Mouse (Mus musculus) heart, adult 2 months (tissue): ENCODE results near the gene Fbxo46. TPM values are rescaled to one million over a fixed set of nuclear protein-coding genes. Genes with fewer than 3 reads are reported as not detected.
A peak's percentile ranks its signal among the peaks of the same experiment; 100 is the strongest.

Source experiments
- DNase-seq, 2 experiments: peaks; one replicate each; pipeline ENCODE4 v3.0.0; 2021
- H3K27ac ChIP-seq: fragments of 200-600 bp; 2 replicates; pipeline ENCODE4 v1.8.1; 2022
- H3K27me3 ChIP-seq: fragments of 200-500 bp; 2 replicates; pipeline ENCODE4 v1.6.1; 2012; ENCODE audit warnings: mild to moderate bottlenecking, low read length, inconsistent platforms, mixed read lengths; ENCODE audit not compliant: control insufficient read depth, insufficient read depth
- H3K36me3 ChIP-seq: fragments of 200-500 bp; 2 replicates; pipeline ENCODE4 v1.6.1; 2012; ENCODE audit warnings: low read length, inconsistent platforms; ENCODE audit not compliant: control insufficient read depth, insufficient read depth
- H3K4me1 ChIP-seq: fragments of 200-500 bp; 2 replicates; pipeline ENCODE4 v1.6.1; 2011; ENCODE audit warnings: low read length; ENCODE audit not compliant: control insufficient read depth, insufficient read depth
- H3K4me3 ChIP-seq: fragments of 200-600 bp; 2 replicates; pipeline ENCODE4 v1.8.1; 2022
- H3K79me2 ChIP-seq: fragments of 200-500 bp; replicated peaks from 2 replicates; pipeline ENCODE4 v1.6.1; 2012; ENCODE audit warnings: mild to moderate bottlenecking, inconsistent platforms, low read length, moderate library complexity, mixed read lengths; ENCODE audit not compliant: control insufficient read depth, insufficient read depth
- H3K9ac ChIP-seq: fragments of 200-500 bp; 2 replicates; pipeline ENCODE4 v1.6.1; 2012; ENCODE audit warnings: low read depth, mild to moderate bottlenecking, control low read depth, inconsistent platforms, low read length, mixed read lengths
- CTCF ChIP-seq: fragments of 200-600 bp; IDR thresholded peaks from 2 replicates; pipeline ENCODE4 v1.8.1; 2022; ENCODE audit warnings: antibody characterized with exemption, mild to moderate bottlenecking, moderate library complexity
- EP300 ChIP-seq: fragments of 200-500 bp; IDR thresholded peaks from 2 replicates; pipeline ENCODE4 v1.6.1; 2011; ENCODE audit warnings: low read depth, low read length, control low read depth; ENCODE audit not compliant: insufficient read depth
- POLR2A ChIP-seq: fragments of 200-500 bp; IDR thresholded peaks from 2 replicates; pipeline ENCODE4 v1.6.1; 2011; ENCODE audit warnings: mild to moderate bottlenecking, low read depth, low read length, control low read depth; ENCODE audit not compliant: insufficient read depth
- WGBS: fragments of 180-500 bp; shearing (Covaris S2); methylation state at CpG from one replicate; pipeline ENCODE4 v1.1.7; 2018; 5-methylcytosine and 5-hydroxymethylcytosine counted together
- intact Hi-C: fragments of 180-260 bp; cut with DNase I; formaldehyde crosslinking; loops from one replicate; pipeline ENCODE4 v1.15.1; 2025
- polyA plus RNA-seq: library from polyadenylated mRNA; depleted of rRNA; stranded (reverse); fragments of >200 nt; gene quantifications from 2 replicates; pipeline ENCODE4 v1.2.3, GENCODE M21; 2012
- total RNA-seq, 2 experiments: library from RNA; stranded (reverse); gene quantifications; 2 replicates each; pipeline ENCODE4 v1.2.3; 2021

Gene Fbxo46
- total and polyA plus RNA-seq, 3 experiments, result 4.5 to 5.4 (median 5.2) TPM

DNA sequence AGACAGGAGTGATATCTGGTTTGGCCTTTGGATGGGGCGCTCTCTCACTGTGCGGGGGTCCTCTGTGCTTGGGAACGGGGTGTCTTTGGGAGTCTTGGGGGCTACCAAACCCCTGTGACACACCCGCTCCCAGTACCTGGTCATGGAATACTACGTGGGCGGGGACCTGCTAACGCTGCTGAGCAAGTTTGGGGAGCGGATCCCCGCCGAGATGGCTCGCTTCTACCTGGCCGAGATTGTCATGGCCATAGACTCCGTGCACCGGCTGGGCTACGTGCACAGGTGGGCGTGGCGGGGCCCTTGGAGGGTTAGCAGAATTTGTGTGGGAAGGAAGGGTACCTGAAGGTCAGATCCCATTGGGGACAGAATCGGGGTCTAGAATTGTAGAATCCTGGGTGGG, 32.9 kb upstream of the Fbxo46 start:
- no peak for DNase-seq
- Histone ChIP-seq H3K27me3 (no peaks in the 10 kb centered on the region), H3K9ac (no peak overlapping the region), H3K27ac (no peak overlapping the region), H3K36me3 (peaks cover 3% of the 10 kb centered on the region), H3K4me1 (peaks cover 3% of the 10 kb centered on the region), H3K4me3 (no peak overlapping the region), H3K79me2 (no peaks in the 10 kb centered on the region)
- WGBS, result 82% methylated on average over 18 of the region's 18 CpGs
- no peak for TF ChIP-seq CTCF
- no peak for TF ChIP-seq POLR2A
- no peak for TF ChIP-seq EP300
- intact Hi-C loops, result no loop called here

DNA sequence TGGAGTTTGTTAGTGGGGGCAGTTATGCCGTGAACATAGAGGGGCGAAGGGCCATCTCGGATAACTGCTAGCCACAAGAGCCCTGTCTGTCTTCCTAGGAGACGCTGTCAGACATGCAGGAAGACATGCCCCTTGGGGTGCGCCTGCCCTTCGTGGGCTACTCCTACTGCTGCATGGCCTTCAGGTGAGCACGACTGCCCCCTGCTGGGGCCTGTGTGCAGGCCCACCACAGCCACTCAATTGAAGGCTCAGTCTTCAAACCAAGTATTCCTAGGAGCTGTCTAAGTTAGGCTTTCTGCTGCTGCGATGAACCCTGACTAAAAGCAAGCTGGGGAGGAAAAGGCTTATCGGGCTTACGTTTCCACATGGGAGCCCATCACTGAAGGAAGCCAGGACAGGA, 30.8 kb upstream of the Fbxo46 start:
- H3K4me1 ChIP-seq, result peaks cover 3% of the 10 kb centered on the region
- H3K27ac ChIP-seq, result no peak overlapping the region
- peak; percentile 72 to 81 for DNase-seq
- no peak for TF ChIP-seq POLR2A
- TF ChIP-seq CTCF, result peak; percentile 98
- H3K36me3 ChIP-seq, result no peaks in the 10 kb centered on the region; the same call in 1 of the 2 replicates
- intact Hi-C loops, result loop anchor here (1.0 kb wide), 1 partner anchor 21 kb away; no protein-coding TSS in a partner anchor
- 26% methylated on average over 10 of the region's 10 CpGs for WGBS
- H3K27me3 ChIP-seq, result no peaks in the 10 kb centered on the region
- no peak overlapping the region for H3K4me3 ChIP-seq
- no peak overlapping the region for H3K9ac ChIP-seq
- H3K79me2 ChIP-seq, result no peaks in the 10 kb centered on the region

DNA sequence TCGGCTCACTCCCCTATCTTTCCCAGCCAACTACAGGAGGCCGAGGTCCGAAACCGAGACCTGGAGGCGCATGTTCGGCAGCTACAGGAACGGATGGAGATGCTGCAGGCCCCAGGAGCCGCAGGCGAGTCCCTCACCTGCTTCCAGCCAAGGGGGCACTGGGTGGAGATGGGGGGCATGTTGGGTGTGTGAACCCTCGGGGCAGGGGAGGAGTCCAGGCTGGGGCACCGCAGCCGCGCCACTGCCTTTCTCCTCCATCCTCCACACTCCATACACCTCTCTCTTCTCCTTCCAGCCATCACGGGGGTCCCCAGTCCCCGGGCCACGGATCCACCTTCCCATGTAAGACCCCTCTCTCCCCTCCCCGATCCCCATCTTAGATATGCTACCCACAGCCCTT, 27.7 kb upstream of the Fbxo46 start:
- Histone ChIP-seq H3K27me3 (no peaks in the 10 kb centered on the region), H3K9ac (no peak overlapping the region), H3K4me3 (no peak overlapping the region), H3K27ac (no peak overlapping the region; the same call in 1 of the 2 replicates), H3K79me2 (no peaks in the 10 kb centered on the region), H3K4me1 (peaks cover 3% of the 10 kb centered on the region), H3K36me3 (no peaks in the 10 kb centered on the region; the same call in 1 of the 2 replicates)
- intact Hi-C loops, result no loop called here
- DNase-seq, result peak in 1 of 2 experiments; percentile 36
- TF ChIP-seq EP300, result no peak
- TF ChIP-seq CTCF, result no peak
- TF ChIP-seq POLR2A, result no peak
- WGBS, result 71% methylated on average over 15 of the region's 17 CpGs

DNA sequence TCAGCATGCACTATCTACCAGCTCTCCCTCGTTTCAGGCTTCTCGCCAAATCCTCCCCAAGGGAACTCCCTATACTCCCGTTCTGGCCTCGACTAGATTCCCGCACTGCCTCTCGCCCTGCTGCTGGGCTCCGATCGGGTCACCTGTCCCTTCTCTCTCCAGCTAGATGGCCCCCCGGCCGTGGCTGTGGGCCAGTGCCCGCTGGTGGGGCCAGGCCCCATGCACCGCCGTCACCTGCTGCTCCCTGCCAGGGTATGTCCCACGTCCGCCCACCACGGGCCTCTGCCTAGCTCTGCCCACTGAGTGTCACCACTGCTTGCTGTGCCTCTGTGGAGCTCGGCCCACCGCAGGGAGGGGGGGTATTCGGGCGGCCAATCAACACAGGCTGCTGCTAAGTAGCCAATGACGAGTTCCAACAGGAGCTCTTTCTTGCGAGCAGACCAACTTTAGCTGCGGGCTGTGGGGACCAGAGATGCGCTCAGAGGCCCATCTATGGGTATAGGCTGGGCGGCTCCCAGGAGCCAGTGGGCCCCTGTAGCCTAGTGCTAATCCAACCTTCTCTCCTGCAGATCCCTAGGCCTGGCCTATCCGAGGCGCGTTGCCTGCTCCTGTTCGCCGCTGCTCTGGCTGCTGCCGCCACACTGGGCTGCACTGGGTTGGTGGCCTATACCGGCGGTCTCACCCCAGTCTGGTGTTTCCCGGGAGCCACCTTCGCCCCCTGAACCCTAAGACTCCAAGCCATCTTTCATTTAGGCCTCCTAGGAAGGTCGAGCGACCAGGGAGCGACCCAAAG, 27.1 kb upstream of the Fbxo46 start:
- H3K27ac ChIP-seq, result peak overlapping the region; percentile 96; the same call in 1 of the 2 replicates
- no peaks in the 10 kb centered on the region; the same call in 1 of the 2 replicates for H3K36me3 ChIP-seq
- H3K4me3 ChIP-seq, result no peak overlapping the region
- no peaks in the 10 kb centered on the region for H3K27me3 ChIP-seq
- 29% methylated on average over 38 of the region's 38 CpGs for WGBS
- TF ChIP-seq POLR2A (peak; percentile 44; the same call in 1 of the 2 replicates), EP300 (no peak), CTCF (no peak)
- intact Hi-C loops, result loop anchor here (1.0 kb wide), 1 partner anchor 24 kb away; no protein-coding TSS in a partner anchor
- peak; percentile 73 to 81 for DNase-seq
- H3K79me2 ChIP-seq, result no peaks in the 10 kb centered on the region
- peak overlapping the region; percentile 44 for H3K9ac ChIP-seq
- peaks cover 3% of the 10 kb centered on the region for H3K4me1 ChIP-seq

DNA sequence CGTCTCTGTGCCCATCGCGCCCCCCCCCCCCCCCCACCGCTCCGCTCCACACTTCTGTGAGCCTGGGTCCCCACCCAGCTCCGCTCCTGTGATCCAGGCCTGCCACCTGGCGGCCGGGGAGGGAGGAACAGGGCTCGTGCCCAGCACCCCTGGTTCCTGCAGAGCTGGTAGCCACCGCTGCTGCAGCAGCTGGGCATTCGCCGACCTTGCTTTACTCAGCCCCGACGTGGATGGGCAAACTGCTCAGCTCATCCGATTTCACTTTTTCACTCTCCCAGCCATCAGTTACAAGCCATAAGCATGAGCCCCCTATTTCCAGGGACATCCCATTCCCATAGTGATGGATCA, 26.5 kb upstream of the Fbxo46 start:
- H3K27ac ChIP-seq, result peak overlapping the region; percentile 96
- TF ChIP-seq EP300 (0 out of 2 replicates have a peak, but pooled peaks have one; percentile 15), POLR2A (no peak), CTCF (peak; percentile 83)
- DNase-seq, result peak; percentile 89 to 92
- WGBS, result 2% methylated on average over 11 of the region's 15 CpGs
- peak overlapping the region; percentile 18 for H3K9ac ChIP-seq
- intact Hi-C loops, result loop anchor here (1.0 kb wide), 1 partner anchor 25 kb away; no protein-coding TSS in a partner anchor
- no peaks in the 10 kb centered on the region for H3K79me2 ChIP-seq
- H3K4me3 ChIP-seq, result peak overlapping the region; percentile 85
- H3K27me3 ChIP-seq, result no peaks in the 10 kb centered on the region
- peaks cover 6% of the 10 kb centered on the region for H3K4me1 ChIP-seq
- H3K36me3 ChIP-seq, result no peaks in the 10 kb centered on the region; the same call in 1 of the 2 replicates
